10 mouse cellular contexts compared by ENCODE assay signal in genomic region chr2:129226296-129226851, GRCm38 (mm10). TPM values are rescaled to one million over a fixed set of nuclear protein-coding genes. Genes with fewer than 3 reads are reported as not detected.
DNase-seq lines count a peak whose midpoint lies in the region; ATAC-seq and TF ChIP-seq lines count a peak whose summit lies in the region.
"Had no signal": no experiment of that assay in that cellular context is flagged by ENCODE, and none has a peak within 500 bp of the region (broad histone marks: within the 10 kb centered on the region; RNA-seq: fewer than 3 reads in every experiment).

No protein-coding gene starts in this region.

- peak overlapping the region; percentile 59 for H3K4me3 ChIP-seq in E14TG2a.4 (replicated peaks; ENCODE audit: low read length)
- peak overlapping the region; percentile 40 to 41 for H3K4me3 ChIP-seq in liver, embryonic 14.5 days (ENCODE audit: insufficient read depth in 1 of 2, low read depth in 2 of 2, low read length in 2 of 2)
- H3K4me3 ChIP-seq: hindbrain, embryonic 13.5 days had no signal

- no peaks in the 10 kb centered on the region for H3K36me3 ChIP-seq in E14TG2a.4 (ENCODE audit: insufficient read depth, low read length)
- H3K36me3 ChIP-seq in liver, embryonic 14.5 days (replicated peaks; ENCODE audit: control insufficient read depth, insufficient read depth, low read depth): no peaks in the 10 kb centered on the region
- H3K36me3 ChIP-seq: hindbrain, embryonic 13.5 days had no signal

- intact Hi-C loops in heart, postnatal 14 days (cut with DNase I): no loop called here

- H3K27me3 ChIP-seq in E14TG2a.4 (ENCODE audit: insufficient read depth, low read length): no peaks in the 10 kb centered on the region
- no peaks in the 10 kb centered on the region for H3K27me3 ChIP-seq in liver, embryonic 14.5 days (ENCODE audit: control insufficient read depth, insufficient read depth, low read length)
- H3K27me3 ChIP-seq: hindbrain, embryonic 13.5 days had no signal

- TF ChIP-seq EP300 in liver, embryonic 14.5 days (IDR thresholded peaks at IDR 0.05; ENCODE audit: low read depth): peak; percentile 96

- TF ChIP-seq CTCF in E14TG2a.4 (conservative IDR thresholded peaks at IDR 0.05; ENCODE audit: low read length): no peak
- TF ChIP-seq CTCF in liver, embryonic 14.5 days (IDR thresholded peaks at IDR 0.05; ENCODE audit: low read depth): peak; percentile 11; the same call in 1 of the 2 replicates

- 13% methylated on average over 11 of the region's 11 CpGs for WGBS in liver, embryonic 14.5 days (ENCODE audit: insufficient replicate concordance)

- H3K4me2 ChIP-seq in liver, embryonic 14.5 days (ENCODE audit: low read depth): peak overlapping the region; percentile 72
- H3K4me2 ChIP-seq: hindbrain, embryonic 13.5 days had no signal

- ATAC-seq in liver, embryonic 14.5 days (ENCODE audit: insufficient read depth): peak; percentile 90
- ATAC-seq: forebrain, embryonic 16.5 days had no signal

- peak overlapping the region; percentile 95 for H3K27ac ChIP-seq in liver, embryonic 14.5 days
- H3K27ac ChIP-seq: hindbrain, embryonic 13.5 days had no signal

- DNase-seq in heart, adult 11 months: peak; percentile 68
- no peak for DNase-seq in heart, postnatal 14 days
- peak; percentile 31 for DNase-seq in c-Kit-positive CD71-negative TER-119-negative erythroid progenitor cells, embryonic 14.5 days (ENCODE audit: low read depth)
- DNase-seq in liver, embryonic 14.5 days (ENCODE audit: low read depth in 3 of 3, low spot score in 3 of 3): peak; percentile 92 to 93 (median 93)
- no peak for DNase-seq in retina, embryonic 14.5 days (ENCODE audit: low spot score)
- DNase-seq in T-cell, adult 2 months (ENCODE audit: low spot score): no peak
- no peak for DNase-seq in kidney, postnatal 4 days

- peaks cover 39% of the 10 kb centered on the region for H3K4me1 ChIP-seq in E14TG2a.4 (replicated peaks; ENCODE audit: low read depth, low read length)
- peaks cover 67 to 69% of the 10 kb centered on the region in 2 experiments for H3K4me1 ChIP-seq in liver, embryonic 14.5 days (replicated peaks; ENCODE audit: control insufficient read depth in 2 of 2, insufficient read depth in 2 of 2, low read length in 1 of 2)
- H3K4me1 ChIP-seq: hindbrain, embryonic 13.5 days had no signal

- H3K9me3 ChIP-seq in E14TG2a.4 (ENCODE audit: low read length): no peaks in the 10 kb centered on the region
- no peaks in the 10 kb centered on the region for H3K9me3 ChIP-seq in liver, embryonic 14.5 days (ENCODE audit: control insufficient read depth, low read length)
- H3K9me3 ChIP-seq: hindbrain, embryonic 13.5 days had no signal

- H3K9ac ChIP-seq in liver, embryonic 14.5 days (replicated peaks): peak overlapping the region; percentile 77
- H3K9ac ChIP-seq: hindbrain, embryonic 13.5 days had no signal

RNA-seq across cellular contexts. Expression of gene Slc20a1, which starts 27.8 kb away (rescaled TPM):
- 10 to 100 TPM; 14.0 to 16.8 TPM for total RNA-seq in heart, postnatal 14 days (2021)
- 37.7 and 50.7 TPM in 2 replicates for polyA plus RNA-seq in liver, embryonic 14.5 days (2012; rRNA removed)
- polyA plus RNA-seq in liver, embryonic 14.5 days (2014; fragmentation: Nextera tagmentation; extraction: Ambion mirVana): 42.7 and 49.2 TPM in 2 replicates

Comparison
In these comparisons a context has a peak if more than half of its experiments do, and no peak if none do; other contexts are left out.
1. DNase-seq: peak in heart, adult 11 months (single experiment), c-Kit-positive CD71-negative TER-119-negative erythroid progenitor cells, embryonic 14.5 days (single experiment) and liver, embryonic 14.5 days (3 of 3); none in heart, postnatal 14 days (0 of 2), retina, embryonic 14.5 days (single experiment), T-cell, adult 2 months (single experiment) and kidney, postnatal 4 days (0 of 2).